Mouse (Mus musculus): ENCODE results near the gene Tma16.

DNA sequence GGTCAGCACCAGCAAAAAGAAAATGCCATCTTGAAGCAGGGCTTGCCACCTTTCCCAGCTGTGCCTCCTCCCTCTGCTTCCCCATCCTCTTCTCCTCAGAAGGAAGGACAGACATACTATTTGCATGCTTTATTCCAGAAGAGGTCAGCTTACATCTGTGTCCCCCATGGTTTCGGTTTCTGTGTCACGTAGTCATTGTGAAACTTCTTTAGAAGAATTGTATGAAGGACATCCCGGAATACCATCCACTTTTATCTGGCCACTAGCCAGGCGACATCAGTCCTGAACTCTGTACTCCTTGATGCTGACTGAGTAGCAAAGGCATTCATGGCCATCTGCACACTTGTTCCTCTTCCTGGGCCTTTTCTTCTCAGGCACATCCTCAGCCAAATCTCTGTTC lies 47.9 kb downstream of the Tma16 start:
- no peak for TF ChIP-seq CTCF (IDR thresholded peaks at IDR 0.05; ENCODE audit: borderline replicate concordance, extremely low read depth, insufficient read depth, insufficient read length)
- TF ChIP-seq POLR2A (IDR thresholded peaks at IDR 0.05; ENCODE audit: borderline replicate concordance, extremely low read depth, insufficient read depth, insufficient read length, poor library complexity, severe bottlenecking): no peak
